Mouse (Mus musculus): ENCODE measurements around the gene Chst1. TPM values are rescaled to one million over a fixed set of nuclear protein-coding genes. Genes with fewer than 3 reads are reported as not detected.
A peak's percentile ranks its signal among the peaks of the same experiment; 100 is the strongest.

The Chst1 gene
- polyA plus RNA-seq, 1 experiment: not detected

- no peak overlapping the region for H3K27ac ChIP-seq (ENCODE audit: control insufficient read depth, insufficient read depth, low read depth, low read length, poor library complexity)
- H3K4me1 ChIP-seq (ENCODE audit: control insufficient read depth, insufficient read depth, low read length): no peaks in the 10 kb centered on the region
- 77% methylated on average over 5 of the region's 5 CpGs for WGBS
- no peak for TF ChIP-seq POLR2A (IDR thresholded peaks at IDR 0.05; ENCODE audit: borderline replicate concordance, control insufficient read depth, low read depth, low read length)
- no peak for TF ChIP-seq CTCF (IDR thresholded peaks at IDR 0.05; ENCODE audit: control insufficient read depth, insufficient read depth, low read length)
- H3K4me3 ChIP-seq (replicated peaks; ENCODE audit: control insufficient read depth, low read depth, low read length): no peak overlapping the region
Observed at GRCm38 (mm10) chr2:92604565-92604964, 5.1 kb downstream of the Chst1 start.

- 34% methylated on average over 5 of the region's 5 CpGs for WGBS
- no peaks in the 10 kb centered on the region for H3K4me1 ChIP-seq (ENCODE audit: control insufficient read depth, insufficient read depth, low read length)
- TF ChIP-seq CTCF (IDR thresholded peaks at IDR 0.05; ENCODE audit: control insufficient read depth, insufficient read depth, low read length) (no peak), POLR2A (IDR thresholded peaks at IDR 0.05; ENCODE audit: borderline replicate concordance, control insufficient read depth, low read depth, low read length) (no peak)
- no peak overlapping the region for H3K4me3 ChIP-seq (replicated peaks; ENCODE audit: control insufficient read depth, low read depth, low read length)
- H3K27ac ChIP-seq (ENCODE audit: control insufficient read depth, insufficient read depth, low read depth, low read length, poor library complexity): no peak overlapping the region
Observed at GRCm38 (mm10) chr2:92605995-92606394, 6.5 kb downstream of the Chst1 start.

- TF ChIP-seq CTCF (IDR thresholded peaks at IDR 0.05; ENCODE audit: control insufficient read depth, insufficient read depth, low read length) (no peak), POLR2A (IDR thresholded peaks at IDR 0.05; ENCODE audit: borderline replicate concordance, control insufficient read depth, low read depth, low read length) (no peak)
- no peaks in the 10 kb centered on the region for H3K4me1 ChIP-seq (ENCODE audit: control insufficient read depth, insufficient read depth, low read length)
- H3K27ac ChIP-seq (ENCODE audit: control insufficient read depth, insufficient read depth, low read depth, low read length, poor library complexity): no peak overlapping the region
- 42% methylated on average over 6 of the region's 6 CpGs for WGBS
- H3K4me3 ChIP-seq (replicated peaks; ENCODE audit: control insufficient read depth, low read depth, low read length): no peak overlapping the region
Observed at GRCm38 (mm10) chr2:92607153-92607552, 7.6 kb downstream of the Chst1 start.

GRCm38 (mm10) chr2:92607592-92607991, 8.1 kb downstream of the Chst1 start:
- H3K4me3 ChIP-seq (replicated peaks; ENCODE audit: control insufficient read depth, low read depth, low read length): no peak overlapping the region
- WGBS: 71% methylated on average over 3 of the region's 3 CpGs
- H3K4me1 ChIP-seq (ENCODE audit: control insufficient read depth, insufficient read depth, low read length): no peaks in the 10 kb centered on the region
- TF ChIP-seq CTCF (IDR thresholded peaks at IDR 0.05; ENCODE audit: control insufficient read depth, insufficient read depth, low read length) (no peak), POLR2A (IDR thresholded peaks at IDR 0.05; ENCODE audit: borderline replicate concordance, control insufficient read depth, low read depth, low read length) (no peak)
- H3K27ac ChIP-seq (ENCODE audit: control insufficient read depth, insufficient read depth, low read depth, low read length, poor library complexity): no peak overlapping the region

DNA sequence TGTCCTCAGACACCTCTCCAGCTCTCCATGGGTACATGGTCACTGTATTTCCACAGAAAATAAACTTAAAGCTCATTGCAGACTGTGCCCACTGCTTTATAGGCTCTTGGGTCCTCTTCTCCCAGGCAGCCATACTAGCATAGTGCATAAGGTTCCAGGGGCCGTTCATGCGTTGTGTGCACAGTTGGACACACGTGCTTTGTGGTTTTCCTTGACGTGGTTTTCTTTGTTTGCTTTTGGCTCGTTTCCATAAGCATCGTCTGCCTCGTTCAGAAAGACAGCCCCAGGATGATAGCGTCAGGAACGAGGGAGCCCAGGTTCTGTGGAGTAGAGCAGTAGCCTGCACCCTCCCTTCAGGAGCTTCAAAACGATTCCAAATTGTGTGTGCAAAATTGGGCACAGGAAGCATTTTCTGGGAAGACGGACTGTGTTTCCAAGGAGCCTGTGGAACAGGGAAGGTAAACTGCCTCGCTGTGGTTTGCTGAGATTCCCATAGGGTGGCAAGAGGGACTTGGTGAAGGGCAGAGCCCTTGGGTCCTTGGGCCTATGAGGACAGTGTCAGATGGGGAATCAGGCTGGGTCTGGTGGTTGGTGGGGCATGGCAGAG, 8.6 kb downstream of the Chst1 start:
- Histone ChIP-seq H3K4me3 (replicated peaks; ENCODE audit: control insufficient read depth, low read depth, low read length) (no peak overlapping the region), H3K4me1 (ENCODE audit: control insufficient read depth, insufficient read depth, low read length) (no peaks in the 10 kb centered on the region), H3K27ac (ENCODE audit: control insufficient read depth, insufficient read depth, low read depth, low read length, poor library complexity) (no peak overlapping the region)
- WGBS: 10% methylated on average over 12 of the region's 12 CpGs
- no peak for TF ChIP-seq POLR2A (IDR thresholded peaks at IDR 0.05; ENCODE audit: borderline replicate concordance, control insufficient read depth, low read depth, low read length)
- no peak for TF ChIP-seq CTCF (IDR thresholded peaks at IDR 0.05; ENCODE audit: control insufficient read depth, insufficient read depth, low read length)

DNA sequence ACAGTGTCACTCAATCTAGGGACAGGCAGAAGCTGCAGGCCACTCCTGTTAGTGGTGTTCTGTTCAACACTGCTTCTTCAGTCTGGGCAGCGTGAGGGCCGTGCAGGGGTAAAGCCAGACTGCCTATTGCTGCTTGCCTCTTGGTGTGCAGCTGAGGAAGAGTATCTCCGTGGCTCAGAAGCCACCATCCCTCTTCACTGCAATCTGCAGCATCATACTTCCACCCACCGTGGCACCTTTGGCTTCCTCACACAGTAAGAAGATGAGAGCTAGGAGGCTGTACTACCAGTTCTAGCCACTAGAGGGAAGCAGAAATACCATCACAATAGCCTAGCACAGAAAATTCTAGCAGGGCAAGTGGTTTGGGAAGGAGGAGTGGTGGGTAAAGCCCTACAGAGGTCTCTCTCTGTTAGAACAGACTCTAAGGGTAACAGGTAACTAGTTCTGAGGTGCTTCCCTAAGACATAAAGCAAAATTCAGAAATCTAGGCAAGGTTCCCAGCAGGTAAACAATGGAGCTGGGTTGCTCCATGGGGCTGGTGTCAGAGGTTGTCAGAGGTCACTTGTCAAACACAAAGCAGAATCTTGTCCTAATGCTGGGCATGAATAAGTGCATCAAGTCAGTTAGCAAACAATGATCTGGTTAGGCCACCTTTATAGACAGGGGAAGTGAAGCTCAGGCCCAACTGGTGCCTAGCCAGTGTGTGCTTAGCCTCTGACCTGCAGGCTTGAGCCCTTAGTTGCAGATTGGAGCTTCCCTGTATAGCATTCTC, 9.5 kb downstream of the Chst1 start:
- Histone ChIP-seq H3K27ac (ENCODE audit: control insufficient read depth, insufficient read depth, low read depth, low read length, poor library complexity) (no peak overlapping the region), H3K4me1 (ENCODE audit: control insufficient read depth, insufficient read depth, low read length) (no peaks in the 10 kb centered on the region), H3K4me3 (replicated peaks; ENCODE audit: control insufficient read depth, low read depth, low read length) (no peak overlapping the region)
- TF ChIP-seq POLR2A (IDR thresholded peaks at IDR 0.05; ENCODE audit: borderline replicate concordance, control insufficient read depth, low read depth, low read length): no peak
- peak; percentile 29; the same call in 1 of the 2 replicates for TF ChIP-seq CTCF (IDR thresholded peaks at IDR 0.05; ENCODE audit: control insufficient read depth, insufficient read depth, low read length)
- WGBS: 40% methylated on average over 4 of the region's 4 CpGs

DNA sequence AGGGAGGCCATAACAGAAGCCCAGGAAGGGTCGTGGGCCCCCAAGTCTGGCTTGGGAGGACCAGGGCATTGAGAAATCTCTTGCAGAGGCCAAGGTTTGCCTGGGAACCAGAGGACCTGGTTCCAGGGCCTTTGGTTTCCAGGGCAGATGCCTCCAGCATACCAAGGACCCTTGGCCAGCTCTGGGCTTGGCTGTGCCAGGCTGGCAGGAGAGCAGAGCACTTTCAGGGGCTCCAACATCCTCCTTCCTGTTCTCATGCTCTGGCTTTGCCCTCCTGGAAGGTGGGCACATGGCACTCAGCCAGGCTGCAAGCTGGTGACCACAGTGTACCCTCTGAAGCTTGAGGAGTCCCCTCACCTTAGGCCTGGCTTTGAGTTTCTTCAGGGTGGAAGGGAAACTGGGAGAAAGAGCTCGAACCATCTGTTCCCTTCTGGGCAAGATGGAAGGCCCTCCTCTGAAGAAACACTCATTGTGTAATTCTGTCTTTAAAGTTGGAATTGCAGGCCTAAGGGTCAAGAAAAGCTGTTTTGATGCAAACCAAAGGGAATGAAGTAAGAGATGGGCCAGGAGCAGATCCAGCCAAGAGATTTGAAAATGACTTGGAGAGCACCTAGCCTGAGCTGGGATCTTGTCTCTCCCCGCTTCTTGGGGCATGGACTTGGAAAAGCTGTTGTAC, 10.3 kb downstream of the Chst1 start:
- no peak overlapping the region for H3K27ac ChIP-seq (ENCODE audit: control insufficient read depth, insufficient read depth, low read depth, low read length, poor library complexity)

GRCm38 (mm10) chr2:92613645-92614044, 14.1 kb downstream of the Chst1 start:
- WGBS: 86% methylated on average over 15 of the region's 15 CpGs
- H3K4me1 ChIP-seq (ENCODE audit: control insufficient read depth, insufficient read depth, low read length): no peaks in the 10 kb centered on the region
- TF ChIP-seq CTCF (IDR thresholded peaks at IDR 0.05; ENCODE audit: control insufficient read depth, insufficient read depth, low read length): no peak
- TF ChIP-seq POLR2A (IDR thresholded peaks at IDR 0.05; ENCODE audit: borderline replicate concordance, control insufficient read depth, low read depth, low read length): no peak

More for the DNA sequence above, 10.3 kb downstream of the Chst1 start:
- Histone ChIP-seq H3K4me1 (ENCODE audit: control insufficient read depth, insufficient read depth, low read length) (no peaks in the 10 kb centered on the region), H3K4me3 (replicated peaks; ENCODE audit: control insufficient read depth, low read depth, low read length) (no peak overlapping the region)
- WGBS: 71% methylated on average over 3 of the region's 3 CpGs
- TF ChIP-seq CTCF (IDR thresholded peaks at IDR 0.05; ENCODE audit: control insufficient read depth, insufficient read depth, low read length): no peak
- no peak for TF ChIP-seq POLR2A (IDR thresholded peaks at IDR 0.05; ENCODE audit: borderline replicate concordance, control insufficient read depth, low read depth, low read length)

More at GRCm38 (mm10) chr2:92613645-92614044, 14.1 kb downstream of the Chst1 start:
- no peak overlapping the region for H3K27ac ChIP-seq (ENCODE audit: control insufficient read depth, insufficient read depth, low read depth, low read length, poor library complexity)
- no peak overlapping the region for H3K4me3 ChIP-seq (replicated peaks; ENCODE audit: control insufficient read depth, low read depth, low read length)

Measured in bone marrow, adult 2 months (tissue).